Mouse (Mus musculus): ENCODE results near the gene D10Wsu102e. TPM values are rescaled to one million over a fixed set of nuclear protein-coding genes. Genes with fewer than 3 reads are reported as not detected.
"Not testable (repeated sequence)": the region's sequence is repeated elsewhere in the genome, so short reads cannot be mapped to it uniquely, and the experiment has no call there.

Gene D10Wsu102e
- polyA plus RNA-seq, 1 experiment from 2014 or later = 0.20 TPM

DNA sequence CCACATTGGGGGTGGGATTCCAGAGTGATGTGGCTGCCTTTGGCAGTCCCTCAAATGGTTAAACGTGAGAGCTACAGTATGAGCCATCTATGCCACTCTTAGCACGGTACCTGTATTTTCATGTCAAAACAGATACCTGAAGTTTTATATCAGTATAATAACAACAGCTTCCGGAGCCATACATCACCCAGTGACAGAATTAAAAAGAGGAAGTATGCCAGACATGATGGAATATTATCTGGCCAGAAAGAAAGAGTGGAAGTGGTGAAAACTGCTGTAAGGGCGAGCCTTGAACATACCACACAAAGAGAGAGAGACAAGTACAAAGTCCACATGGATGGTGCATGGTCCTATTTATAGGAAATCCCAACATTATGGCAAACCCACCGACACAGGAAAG lies 151.3 kb downstream of the D10Wsu102e start:
- Histone ChIP-seq H3K4me2 (replicated peaks; ENCODE audit: low read depth, low read length) (no peak overlapping the region), H3K27me3 (replicated peaks; ENCODE audit: insufficient read depth, low read length) (no peaks in the 10 kb centered on the region), H3K4me1 (ENCODE audit: insufficient read depth, low read depth, low read length) (no peaks in the 10 kb centered on the region), H3K4me3 (ENCODE audit: low read depth, low read length) (no peak overlapping the region), H3K27ac (ENCODE audit: low read length) (no peak overlapping the region), H3K9me3 (ENCODE audit: low read length) (no peaks in the 10 kb centered on the region), H3K9ac (replicated peaks; ENCODE audit: low read depth) (no peak overlapping the region), H3K36me3 (ENCODE audit: insufficient read depth, low read length) (no peaks in the 10 kb centered on the region)
- no peak for TF ChIP-seq EP300 (IDR thresholded peaks at IDR 0.05)
- ATAC-seq = no peak
- DNase-seq (ENCODE audit: low spot score) = no peak
- 74% methylated on average over 5 of the region's 5 CpGs for WGBS

DNA sequence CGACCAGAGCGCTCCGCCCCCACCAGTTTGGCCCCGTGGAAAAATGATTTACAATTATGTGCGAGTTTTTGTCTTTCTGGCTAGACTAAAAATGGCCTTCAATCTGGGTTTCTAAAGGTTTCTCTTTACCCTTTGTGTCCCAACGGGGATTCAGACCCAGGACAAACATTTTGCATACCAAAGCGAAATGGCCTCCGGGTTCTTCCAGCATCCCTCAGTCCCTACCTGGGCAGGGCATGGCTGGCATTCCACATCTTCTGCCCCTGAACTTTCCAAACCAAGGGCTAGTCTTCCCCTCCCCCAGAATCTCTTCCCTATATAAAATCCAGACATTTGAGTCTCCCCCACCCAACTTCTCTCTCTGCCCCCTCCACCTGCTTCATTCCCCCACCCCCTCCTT lies 153.7 kb downstream of the D10Wsu102e start:
- H3K4me3 ChIP-seq (ENCODE audit: low read depth, low read length) = no peak overlapping the region
- ATAC-seq (no peak), DNase-seq (ENCODE audit: low spot score) (no peak)
- H3K36me3 ChIP-seq (ENCODE audit: insufficient read depth, low read length) = no peaks in the 10 kb centered on the region
- no peak overlapping the region for H3K4me2 ChIP-seq (replicated peaks; ENCODE audit: low read depth, low read length)
- 79% methylated on average over 8 of the region's 8 CpGs for WGBS
- no peak overlapping the region for H3K9ac ChIP-seq (replicated peaks; ENCODE audit: low read depth)
- H3K27ac ChIP-seq (ENCODE audit: low read length) = no peak overlapping the region
- no peaks in the 10 kb centered on the region for H3K9me3 ChIP-seq (ENCODE audit: low read length)
- no peaks in the 10 kb centered on the region for H3K27me3 ChIP-seq (replicated peaks; ENCODE audit: insufficient read depth, low read length)
- TF ChIP-seq CTCF (IDR thresholded peaks at IDR 0.05) = no peak
- TF ChIP-seq EP300 (IDR thresholded peaks at IDR 0.05) = no peak
- H3K4me1 ChIP-seq (ENCODE audit: insufficient read depth, low read depth, low read length) = no peaks in the 10 kb centered on the region

DNA sequence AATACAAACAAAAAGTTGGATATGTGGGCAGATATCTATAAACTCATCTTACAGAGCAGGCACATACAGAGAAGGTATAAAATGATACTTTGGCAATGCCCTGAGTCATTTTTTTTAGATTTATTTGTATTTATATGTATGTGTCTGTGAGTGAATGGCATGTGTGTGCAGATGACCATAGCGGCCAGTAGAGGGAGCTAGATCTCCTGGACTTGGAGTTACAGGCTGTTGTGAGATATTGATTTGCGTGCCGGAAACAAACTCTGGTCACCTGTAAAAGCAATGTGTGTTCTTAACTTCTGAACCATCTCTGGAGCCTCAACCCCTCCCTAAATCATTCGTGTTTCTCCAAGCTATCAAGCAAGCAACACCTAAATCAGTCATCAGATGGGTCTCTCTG lies 161.0 kb downstream of the D10Wsu102e start:
- 81% methylated on average over 4 of the region's 4 CpGs for WGBS
- Histone ChIP-seq H3K27ac (ENCODE audit: low read length) (no peak overlapping the region), H3K36me3 (ENCODE audit: insufficient read depth, low read length) (no peaks in the 10 kb centered on the region), H3K4me1 (ENCODE audit: insufficient read depth, low read depth, low read length) (no peaks in the 10 kb centered on the region), H3K9ac (replicated peaks; ENCODE audit: low read depth) (no peak overlapping the region), H3K4me2 (replicated peaks; ENCODE audit: low read depth, low read length) (no peak overlapping the region), H3K9me3 (ENCODE audit: low read length) (no peaks in the 10 kb centered on the region), H3K27me3 (replicated peaks; ENCODE audit: insufficient read depth, low read length) (no peaks in the 10 kb centered on the region), H3K4me3 (ENCODE audit: low read depth, low read length) (no peak overlapping the region)
- TF ChIP-seq CTCF (IDR thresholded peaks at IDR 0.05) (peak; percentile 48), EP300 (IDR thresholded peaks at IDR 0.05) (no peak)
- DNase-seq (ENCODE audit: low spot score) (no peak), ATAC-seq (no peak)

DNA sequence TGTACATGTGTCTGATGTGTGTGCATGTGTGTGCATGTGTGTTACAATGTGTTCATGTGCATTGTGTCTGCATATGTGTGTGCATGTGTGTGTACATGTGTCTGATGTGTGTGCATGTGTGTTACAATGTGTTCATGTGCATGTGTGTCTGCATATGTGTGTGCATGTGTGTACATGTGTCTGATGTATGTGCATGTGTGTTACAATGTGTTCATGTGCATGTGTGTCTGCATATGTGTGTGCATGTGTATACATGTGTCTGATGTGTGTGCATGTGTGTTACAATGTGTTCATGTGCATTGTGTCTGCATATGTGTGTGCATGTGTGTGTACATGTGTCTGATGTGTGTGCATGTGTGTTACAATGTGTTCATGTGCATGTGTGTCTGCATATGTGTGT lies 164.2 kb downstream of the D10Wsu102e start:
- H3K36me3 ChIP-seq (ENCODE audit: insufficient read depth, low read length); H3K27me3 ChIP-seq (replicated peaks; ENCODE audit: insufficient read depth, low read length); ATAC-seq: not testable (repeated sequence)

DNA sequence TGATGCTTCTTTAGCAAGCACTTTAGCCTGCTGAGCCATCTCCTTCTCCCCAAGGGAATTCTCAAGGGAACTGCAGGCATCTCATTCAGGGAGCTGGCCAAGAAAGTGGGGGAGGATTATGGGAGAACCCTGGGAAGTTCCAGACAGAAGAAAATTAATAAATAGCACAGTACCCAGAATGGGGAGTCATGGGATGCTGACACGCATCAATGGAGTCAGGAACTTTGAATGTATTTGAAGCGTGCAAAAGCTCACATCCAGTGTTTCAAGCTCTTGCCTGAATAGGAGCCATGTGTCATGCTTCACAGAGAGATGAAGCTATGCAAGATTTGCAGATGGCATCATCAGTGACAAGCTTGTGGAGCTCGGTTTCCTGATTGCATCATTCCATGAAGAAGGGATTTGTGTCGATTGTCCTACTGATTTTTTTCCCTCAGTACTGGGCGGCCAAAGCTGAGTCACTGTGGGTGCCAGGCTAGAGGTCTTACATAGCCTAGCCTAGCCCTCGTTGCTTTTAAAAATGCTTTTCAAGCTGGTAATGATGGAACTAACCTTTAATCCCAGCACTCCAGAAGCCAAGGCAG lies 170.5 kb downstream of the D10Wsu102e start:
- TF ChIP-seq CTCF (IDR thresholded peaks at IDR 0.05) = no peak
- TF ChIP-seq EP300 (IDR thresholded peaks at IDR 0.05) = no peak
- DNase-seq (ENCODE audit: low spot score) = no peak
- 86% methylated on average over 6 of the region's 6 CpGs for WGBS
- ATAC-seq = no peak
- no peaks in the 10 kb centered on the region for H3K9me3 ChIP-seq (ENCODE audit: low read length)
- no peak overlapping the region for H3K4me2 ChIP-seq (replicated peaks; ENCODE audit: low read depth, low read length)
- 0 out of 2 replicates have a peak, but pooled peaks cover 7% of the 10 kb centered on the region for H3K27me3 ChIP-seq (replicated peaks; ENCODE audit: insufficient read depth, low read length)
- no peak overlapping the region for H3K4me3 ChIP-seq (ENCODE audit: low read depth, low read length)
- H3K36me3 ChIP-seq (ENCODE audit: insufficient read depth, low read length) = no peaks in the 10 kb centered on the region
- no peak overlapping the region for H3K27ac ChIP-seq (ENCODE audit: low read length)
- no peak overlapping the region for H3K9ac ChIP-seq (replicated peaks; ENCODE audit: low read depth)
- peaks cover 10% of the 10 kb centered on the region for H3K4me1 ChIP-seq (ENCODE audit: insufficient read depth, low read depth, low read length)

More for the DNA sequence above, 164.2 kb downstream of the D10Wsu102e start:
- not testable (repeated sequence) for H3K9ac ChIP-seq (replicated peaks; ENCODE audit: low read depth); H3K4me1 ChIP-seq (ENCODE audit: insufficient read depth, low read depth, low read length); DNase-seq (ENCODE audit: low spot score); H3K4me2 ChIP-seq (replicated peaks; ENCODE audit: low read depth, low read length); H3K9me3 ChIP-seq (ENCODE audit: low read length); H3K27ac ChIP-seq (ENCODE audit: low read length); H3K4me3 ChIP-seq (ENCODE audit: low read depth, low read length)

- H3K27ac ChIP-seq (ENCODE audit: low read length) = no peak overlapping the region
Measured at GRCm38 (mm10) chr10:83533258-83533909, 173.4 kb downstream of the D10Wsu102e start.

More at GRCm38 (mm10) chr10:83533258-83533909, 173.4 kb downstream of the D10Wsu102e start:
- Histone ChIP-seq H3K9me3 (ENCODE audit: low read length) (no peaks in the 10 kb centered on the region), H3K36me3 (ENCODE audit: insufficient read depth, low read length) (no peaks in the 10 kb centered on the region), H3K27me3 (replicated peaks; ENCODE audit: insufficient read depth, low read length) (0 out of 2 replicates have a peak, but pooled peaks cover 7% of the 10 kb centered on the region), H3K4me1 (ENCODE audit: insufficient read depth, low read depth, low read length) (peaks cover 10% of the 10 kb centered on the region), H3K4me2 (replicated peaks; ENCODE audit: low read depth, low read length) (peak overlapping the region; percentile 70), H3K9ac (replicated peaks; ENCODE audit: low read depth) (no peak overlapping the region), H3K4me3 (ENCODE audit: low read depth, low read length) (peak overlapping the region; percentile 33)
- WGBS = under 1% methylated on average over 27 of the region's 27 CpGs
- DNase-seq (ENCODE audit: low spot score) = peak; percentile 93
- no peak for TF ChIP-seq CTCF (IDR thresholded peaks at IDR 0.05)
- TF ChIP-seq EP300 (IDR thresholded peaks at IDR 0.05) = no peak
- ATAC-seq = peak; percentile 89

All from lung, postnatal 0 days (tissue).